Mouse (Mus musculus) midbrain, postnatal 0 days (tissue): ENCODE results near the gene Arhgap8. TPM values are rescaled to one million over a fixed set of nuclear protein-coding genes. Genes with fewer than 3 reads are reported as not detected.

Experiments used
- ATAC-seq: fragments of 200-750 bp; cut with Nextera tagmentation; 2 replicates; pipeline ENCODE4 v1.8.0; 2017; ENCODE audit warnings: moderate number of reproducible peaks, mild to moderate bottlenecking, moderate TSS enrichment, moderate library complexity; ENCODE audit not compliant: low FRiP score
- DNase-seq: peaks from one replicate; pipeline ENCODE4 v3.0.0-alpha.2; 2015; ENCODE audit warnings: low spot score
- H3K27ac ChIP-seq: fragments of 300-500 bp; sonication (generic); 2 replicates; pipeline ENCODE4 v1.5.1; 2014; ENCODE audit warnings: low read depth, mild to moderate bottlenecking, low read length, mixed read lengths
- H3K27me3 ChIP-seq: fragments of 300-500 bp; sonication (generic); 2 replicates; pipeline ENCODE4 v1.6.1; 2014; ENCODE audit warnings: low read length, control low read depth, mixed read lengths; ENCODE audit not compliant: insufficient read depth
- H3K36me3 ChIP-seq: fragments of 300-500 bp; sonication (generic); 2 replicates; pipeline ENCODE4 v1.6.1; 2014; ENCODE audit warnings: low read length, control low read depth, mixed read lengths; ENCODE audit not compliant: insufficient read depth
- H3K4me1 ChIP-seq: fragments of 300-500 bp; sonication (generic); 2 replicates; pipeline ENCODE4 v1.6.1; 2014; ENCODE audit warnings: mild to moderate bottlenecking, control low read depth, antibody characterized with exemption, low read length, mixed read lengths; ENCODE audit not compliant: insufficient read depth
- H3K4me2 ChIP-seq: fragments of 300-500 bp; sonication (generic); 2 replicates; pipeline ENCODE4 v1.6.1; 2014; ENCODE audit warnings: low read depth, mild to moderate bottlenecking, low read length, mixed read lengths; ENCODE audit not compliant: poor library complexity, severe bottlenecking
- H3K4me3 ChIP-seq: fragments of 300-500 bp; sonication (generic); 2 replicates; pipeline ENCODE4 v1.5.1; 2014; ENCODE audit warnings: low read depth, mild to moderate bottlenecking, low read length, moderate library complexity
- H3K9ac ChIP-seq: fragments of 300-500 bp; sonication (generic); replicated peaks from 2 replicates; pipeline ENCODE4 v1.6.1; 2014; ENCODE audit warnings: mild to moderate bottlenecking, low read length, moderate library complexity, mixed read lengths; ENCODE audit not compliant: poor library complexity, severe bottlenecking
- H3K9me3 ChIP-seq: fragments of 300-500 bp; sonication (generic); 2 replicates; pipeline ENCODE4 v1.6.1; 2016; ENCODE audit warnings: low read length, control low read depth
- CTCF ChIP-seq: IDR thresholded peaks from 2 replicates; pipeline ENCODE4 v1.5.1; 2016; ENCODE audit warnings: antibody characterized with exemption, mild to moderate bottlenecking
- WGBS: fragments of 180-500 bp; shearing (Covaris S2); extraction: QIAGEN DNeasy Blood & Tissue Kit; methylation state at CpG from one replicate; pipeline ENCODE4 v1.1.7; 2014; 5-methylcytosine and 5-hydroxymethylcytosine counted together
- polyA plus RNA-seq: library from polyadenylated mRNA; unstranded; fragments of >200 nt; fragmentation: Nextera tagmentation; extraction: Ambion mirVana; gene quantifications from 2 replicates; pipeline ENCODE4 v1.2.1, GENCODE M21; 2015
- total RNA-seq: library from RNA; depleted of rRNA; stranded (reverse); fragments of >200 nt; gene quantifications from 2 replicates; pipeline ENCODE4 v1.2.3, GENCODE M21; 2014

Arhgap8 gene
- total and polyA plus RNA-seq, 2 experiments from 2014 or later, result 0.44 to 0.53 TPM

DNA sequence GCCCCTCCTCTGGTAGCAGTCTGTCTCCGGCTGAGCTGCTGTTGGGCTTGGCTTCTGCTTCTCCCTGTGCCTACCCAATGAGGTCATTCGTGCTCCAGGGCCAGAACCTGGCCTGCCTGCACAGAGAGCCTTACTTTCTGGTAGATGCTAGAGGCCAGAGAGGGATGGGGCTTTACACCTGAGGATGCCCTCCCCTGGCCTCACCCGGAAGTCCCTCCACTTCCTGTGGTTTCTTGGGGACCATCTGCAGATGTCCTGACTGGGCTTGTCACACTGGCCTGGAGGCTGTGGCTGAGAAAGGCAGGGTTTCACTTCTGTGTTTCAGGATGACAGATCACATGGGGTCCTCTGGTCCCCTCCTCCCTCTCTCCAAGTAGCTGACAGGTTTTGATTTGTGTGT is 34.4 kb upstream of the Arhgap8 start:
- ATAC-seq (no peak), DNase-seq (no peak)
- H3K4me3 ChIP-seq, result no peak overlapping the region
- H3K4me2 ChIP-seq, result no peak overlapping the region
- no peak overlapping the region for H3K27ac ChIP-seq
- no peak overlapping the region for H3K9ac ChIP-seq
- H3K27me3 ChIP-seq, result peaks cover 9% of the 10 kb centered on the region
- H3K4me1 ChIP-seq, result peaks cover 6% of the 10 kb centered on the region; the same call in 1 of the 2 replicates
- no peaks in the 10 kb centered on the region for H3K9me3 ChIP-seq
- TF ChIP-seq CTCF, result no peak
- H3K36me3 ChIP-seq, result peaks cover 21% of the 10 kb centered on the region
- 83% methylated on average over 3 of the region's 3 CpGs for WGBS

DNA sequence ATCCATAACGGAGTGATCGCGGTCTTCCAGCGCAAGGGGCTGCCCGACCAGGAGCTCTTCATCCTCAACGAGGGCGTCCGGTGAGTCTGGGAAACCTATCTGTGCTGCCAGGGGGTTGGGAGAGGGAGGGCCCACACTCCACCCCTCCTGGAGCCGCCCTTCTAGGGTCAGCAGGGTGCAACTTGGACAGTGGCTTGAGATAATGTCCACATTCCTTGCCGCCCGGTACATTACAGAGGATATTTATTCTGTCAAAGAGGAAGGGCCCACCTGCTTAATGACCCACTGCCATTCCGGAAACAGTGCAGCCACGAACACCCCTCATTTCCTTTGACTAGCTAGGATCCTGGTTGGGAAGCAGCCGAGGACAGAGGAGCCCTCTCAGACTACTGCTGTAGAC is 31.9 kb upstream of the Arhgap8 start:
- Histone ChIP-seq H3K27ac (no peak overlapping the region), H3K27me3 (no peaks in the 10 kb centered on the region), H3K4me1 (no peaks in the 10 kb centered on the region), H3K9me3 (no peaks in the 10 kb centered on the region), H3K36me3 (peaks cover 35% of the 10 kb centered on the region), H3K9ac (no peak overlapping the region), H3K4me2 (no peak overlapping the region), H3K4me3 (no peak overlapping the region)
- DNase-seq, result no peak
- no peak for TF ChIP-seq CTCF
- no peak for ATAC-seq
- WGBS, result 86% methylated on average over 14 of the region's 14 CpGs

GRCm38 (mm10) chr15:84689356-84689755 is 30.5 kb upstream of the Arhgap8 start:
- Histone ChIP-seq H3K4me1 (no peaks in the 10 kb centered on the region), H3K27ac (no peak overlapping the region), H3K4me2 (no peak overlapping the region), H3K9ac (no peak overlapping the region), H3K27me3 (no peaks in the 10 kb centered on the region), H3K4me3 (no peak overlapping the region), H3K36me3 (peaks cover 43% of the 10 kb centered on the region), H3K9me3 (no peaks in the 10 kb centered on the region)
- DNase-seq (no peak), ATAC-seq (no peak)
- no peak for TF ChIP-seq CTCF
- 82% methylated on average over 6 of the region's 6 CpGs for WGBS

DNA sequence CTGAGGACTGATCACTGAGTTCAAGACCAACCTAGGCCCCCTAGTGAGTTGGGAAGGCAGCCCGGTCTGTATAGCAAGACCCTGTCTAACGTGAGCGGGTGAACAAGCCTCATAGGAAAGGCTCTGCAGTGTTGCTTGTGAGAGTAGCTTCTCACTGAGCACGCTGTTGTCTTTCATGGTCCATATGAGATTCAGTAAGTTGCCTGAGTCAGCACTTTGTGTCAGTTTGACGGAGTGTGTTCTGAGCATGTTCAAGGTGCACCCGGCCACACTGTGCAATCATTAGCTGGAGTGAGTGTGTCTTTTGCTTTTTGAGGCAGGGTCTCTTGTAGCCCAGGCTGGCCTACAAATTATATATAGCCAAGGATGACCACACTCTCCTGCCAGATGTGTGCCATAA is 28.3 kb upstream of the Arhgap8 start:
- DNase-seq (no peak), ATAC-seq (no peak)
- no peak overlapping the region for H3K9ac ChIP-seq
- H3K27ac ChIP-seq, result no peak overlapping the region
- no peaks in the 10 kb centered on the region for H3K27me3 ChIP-seq
- no peak overlapping the region for H3K4me3 ChIP-seq
- H3K4me1 ChIP-seq, result no peaks in the 10 kb centered on the region
- peaks cover 50% of the 10 kb centered on the region for H3K36me3 ChIP-seq
- no peaks in the 10 kb centered on the region for H3K9me3 ChIP-seq
- no peak for TF ChIP-seq CTCF
- 94% methylated on average over 6 of the region's 6 CpGs for WGBS
- H3K4me2 ChIP-seq, result no peak overlapping the region

- H3K4me3 ChIP-seq, result no peak overlapping the region
- H3K9me3 ChIP-seq, result no peaks in the 10 kb centered on the region
- no peak for ATAC-seq
- 88% methylated on average over 7 of the region's 7 CpGs for WGBS
- no peak for TF ChIP-seq CTCF
- H3K27ac ChIP-seq, result no peak overlapping the region
- DNase-seq, result no peak
- no peak overlapping the region for H3K9ac ChIP-seq
- no peak overlapping the region for H3K4me2 ChIP-seq
- H3K27me3 ChIP-seq, result no peaks in the 10 kb centered on the region
- H3K36me3 ChIP-seq, result peaks cover 50% of the 10 kb centered on the region
- no peaks in the 10 kb centered on the region for H3K4me1 ChIP-seq
Measured at GRCm38 (mm10) chr15:84692645-84693044, 27.2 kb upstream of the Arhgap8 start.

- no peak for DNase-seq
- H3K36me3 ChIP-seq, result peaks cover 40% of the 10 kb centered on the region
- no peak for TF ChIP-seq CTCF
- no peak overlapping the region for H3K4me3 ChIP-seq
- 90% methylated on average over 4 of the region's 4 CpGs for WGBS
- H3K27ac ChIP-seq, result no peak overlapping the region
- no peaks in the 10 kb centered on the region for H3K27me3 ChIP-seq
- no peaks in the 10 kb centered on the region for H3K4me1 ChIP-seq
- ATAC-seq, result no peak
- no peak overlapping the region for H3K4me2 ChIP-seq
- H3K9me3 ChIP-seq, result no peaks in the 10 kb centered on the region
- H3K9ac ChIP-seq, result no peak overlapping the region
Measured at GRCm38 (mm10) chr15:84696021-84696420, 23.8 kb upstream of the Arhgap8 start.
